15 mouse cellular contexts compared by ENCODE assay signal in genomic region chr13:17301590-17301989, GRCm38 (mm10).
"Had no signal": no experiment of that assay in that cellular context is flagged by ENCODE, and none has a peak within 500 bp of the region (broad histone marks: within the 10 kb centered on the region; RNA-seq: fewer than 3 reads in every experiment).

No protein-coding gene starts in this region.

- H3K9me3 ChIP-seq: midbrain, embryonic 13.5 days; midbrain, embryonic 15.5 days; neural tube, embryonic 12.5 days; stomach, embryonic 15.5 days had no signal

- H3K4me1 ChIP-seq: midbrain, embryonic 15.5 days; neural tube, embryonic 12.5 days; stomach, embryonic 15.5 days had no signal

- H3K27me3 ChIP-seq: midbrain, embryonic 13.5 days; midbrain, embryonic 15.5 days; neural tube, embryonic 12.5 days; stomach, embryonic 15.5 days had no signal

- H3K9ac ChIP-seq: liver, embryonic 14.5 days; lung, embryonic 14.5 days; midbrain, embryonic 13.5 days; midbrain, embryonic 15.5 days; neural tube, embryonic 12.5 days; stomach, embryonic 15.5 days had no signal

- DNase-seq: lung, adult 18-20 months; lung, embryonic 14.5 days; lung, postnatal 10 days; lung, postnatal 4 days; right cerebral cortex, postnatal 14 days; thymus, adult 2 months; thymus, postnatal 25 days; thymus, postnatal 4 days had no signal

- H3K4me3 ChIP-seq: midbrain, embryonic 13.5 days; midbrain, embryonic 15.5 days; neural tube, embryonic 12.5 days; stomach, embryonic 15.5 days had no signal

- ATAC-seq: midbrain, embryonic 13.5 days; midbrain, embryonic 15.5 days had no signal

- H3K27ac ChIP-seq: liver, embryonic 14.5 days; midbrain, embryonic 13.5 days; midbrain, embryonic 15.5 days; neural tube, embryonic 12.5 days; stomach, embryonic 15.5 days; stomach, postnatal 0 days had no signal

- H3K36me3 ChIP-seq: midbrain, embryonic 13.5 days; midbrain, embryonic 15.5 days; neural tube, embryonic 12.5 days; stomach, embryonic 15.5 days had no signal

- H3K4me2 ChIP-seq: lung, embryonic 14.5 days; midbrain, embryonic 11.5 days; midbrain, embryonic 13.5 days; midbrain, embryonic 15.5 days; neural tube, embryonic 12.5 days; stomach, embryonic 15.5 days had no signal
